8 mouse cellular contexts compared by ENCODE assay signal in genomic region chr9:8544041-8544794, GRCm38 (mm10). TPM values are rescaled to one million over a fixed set of nuclear protein-coding genes. Genes with fewer than 3 reads are reported as not detected.
DNase-seq lines count a peak whose midpoint lies in the region; ATAC-seq and TF ChIP-seq lines count a peak whose summit lies in the region.

Trpc6 (plus strand) TSS chr9:8544142.

- peak; percentile 4 to 18 for DNase-seq in adrenal gland, adult 18-20 months (ENCODE audit: low spot score in 2 of 2)
- peak; percentile 2 to 10 for DNase-seq in cerebellum, postnatal 36 days
- DNase-seq in gastrocnemius, postnatal 25 days: peak; percentile 8
- peak; percentile 8 for DNase-seq in kidney, adult 9 months
- no peak for DNase-seq in limb, embryonic 14.5 days (ENCODE audit: low spot score)
- DNase-seq in midbrain, embryonic 14.5 days: peak; percentile 71

- H3K4me2 ChIP-seq in limb, embryonic 14.5 days (replicated peaks; ENCODE audit: low read depth, low read length, severe bottlenecking): peak within 1 kb of the TSS; percentile 57
- H3K4me2 ChIP-seq in midbrain, embryonic 14.5 days (ENCODE audit: low read length): peak within 1 kb of the TSS; percentile 98
- H3K4me2 ChIP-seq in stomach, embryonic 16.5 days (ENCODE audit: low read depth, low read length): peak within 1 kb of the TSS; percentile 88

- TF ChIP-seq POLR2A in limb, embryonic 14.5 days (IDR thresholded peaks at IDR 0.05; ENCODE audit: borderline replicate concordance, extremely low read depth, insufficient read depth, insufficient read length): no peak

- H3K9ac ChIP-seq in limb, embryonic 14.5 days (ENCODE audit: low read depth, low read length, severe bottlenecking): peak within 1 kb of the TSS; percentile 40
- H3K9ac ChIP-seq in midbrain, embryonic 14.5 days (replicated peaks; ENCODE audit: low read length): peak within 1 kb of the TSS; percentile 59
- H3K9ac ChIP-seq in stomach, embryonic 16.5 days (ENCODE audit: low read length): peak within 1 kb of the TSS; percentile 74

- WGBS in limb, embryonic 14.5 days: under 1% methylated on average over 44 of the region's 44 CpGs
- 1% methylated on average over 44 of the region's 44 CpGs for WGBS in midbrain, embryonic 14.5 days
- under 1% methylated on average over 44 of the region's 44 CpGs for WGBS in stomach, embryonic 16.5 days

- ATAC-seq in limb, embryonic 14.5 days (ENCODE audit: low FRiP score, low read depth): peak; percentile 57
- peak; percentile 86 for ATAC-seq in midbrain, embryonic 14.5 days (ENCODE audit: low FRiP score, low TSS enrichment)
- ATAC-seq in stomach, embryonic 16.5 days (ENCODE audit: insufficient read depth, low FRiP score): peak; percentile 86
- no peak for ATAC-seq in inflammation-experienced regulatory T-cells, adult 6 months

- 0 out of 2 replicates have a peak, but pooled peaks cover 13% of the 10 kb centered on the region for H3K27me3 ChIP-seq in limb, embryonic 14.5 days (ENCODE audit: control insufficient read depth, insufficient read depth, low read length)
- H3K27me3 ChIP-seq in midbrain, embryonic 14.5 days (ENCODE audit: control insufficient read depth, insufficient read depth, low read length): 0 out of 2 replicates have a peak, but pooled peaks cover 4% of the 10 kb centered on the region
- peaks cover 8% of the 10 kb centered on the region; the same call in 1 of the 2 replicates for H3K27me3 ChIP-seq in stomach, embryonic 16.5 days (ENCODE audit: control insufficient read depth, insufficient read depth, low read length)

- H3K9me3 ChIP-seq in limb, embryonic 14.5 days (ENCODE audit: control insufficient read depth, low read length): no peaks in the 10 kb centered on the region
- H3K9me3 ChIP-seq in midbrain, embryonic 14.5 days (ENCODE audit: control insufficient read depth, low read length): no peaks in the 10 kb centered on the region
- H3K9me3 ChIP-seq in stomach, embryonic 16.5 days (replicated peaks; ENCODE audit: control insufficient read depth, low read length): no peaks in the 10 kb centered on the region

- no peak within 1 kb of the TSS for H3K27ac ChIP-seq in limb, embryonic 14.5 days (replicated peaks; ENCODE audit: low read depth, low read length)
- H3K27ac ChIP-seq in midbrain, embryonic 14.5 days (replicated peaks; ENCODE audit: low read depth, low read length): no peak within 1 kb of the TSS
- no peak within 1 kb of the TSS; the same call in 1 of the 2 replicates for H3K27ac ChIP-seq in stomach, embryonic 16.5 days (ENCODE audit: low read length)

- H3K36me3 ChIP-seq in limb, embryonic 14.5 days (ENCODE audit: control insufficient read depth, insufficient read depth, low read length): no peaks in the 10 kb centered on the region
- H3K36me3 ChIP-seq in midbrain, embryonic 14.5 days (ENCODE audit: control insufficient read depth, insufficient read depth, low read length): no peaks in the 10 kb centered on the region
- H3K36me3 ChIP-seq in stomach, embryonic 16.5 days (ENCODE audit: control insufficient read depth, insufficient read depth, low read length): no peaks in the 10 kb centered on the region

- no peaks in the 10 kb centered on the region for H3K4me1 ChIP-seq in limb, embryonic 14.5 days (ENCODE audit: control insufficient read depth, insufficient read depth, low read length)
- H3K4me1 ChIP-seq in midbrain, embryonic 14.5 days (ENCODE audit: control insufficient read depth, insufficient read depth, low read length): peaks cover 12% of the 10 kb centered on the region; the same call in 1 of the 2 replicates
- no peaks in the 10 kb centered on the region for H3K4me1 ChIP-seq in stomach, embryonic 16.5 days (ENCODE audit: control insufficient read depth, insufficient read depth, low read length)

- H3K4me3 ChIP-seq in limb, embryonic 14.5 days (replicated peaks; ENCODE audit: low read length): peak within 1 kb of the TSS; percentile 36
- H3K4me3 ChIP-seq in midbrain, embryonic 14.5 days (replicated peaks; ENCODE audit: low read depth, low read length): peak within 1 kb of the TSS; percentile 59
- H3K4me3 ChIP-seq in stomach, embryonic 16.5 days (replicated peaks; ENCODE audit: low read length): peak within 1 kb of the TSS; percentile 56

RNA-seq across cellular contexts. Expression of gene Trpc6, which starts in this region (rescaled TPM):
- 1 to 10 TPM in 1 of 2 experiments, under 1 TPM in 1; 0.77 to 1.2 TPM for total RNA-seq in adrenal gland, adult 18-20 months (2021)
- total RNA-seq in gastrocnemius, postnatal 25 days (2021): under 1 TPM; 0.18 to 0.32 TPM
- 0.50 and 0.63 TPM in 2 replicates for polyA plus RNA-seq in limb, embryonic 14.5 days (2012; rRNA removed)
- polyA plus RNA-seq in limb, embryonic 14.5 days (2014; fragmentation: Nextera tagmentation; extraction: Ambion mirVana): 0.58 and 0.83 TPM in 2 replicates
- 0.37 and 0.63 TPM in 2 replicates for polyA plus RNA-seq in midbrain, embryonic 14.5 days (2014; fragmentation: Nextera tagmentation; extraction: Ambion mirVana)
- polyA plus RNA-seq in stomach, embryonic 16.5 days (2015; fragmentation: Nextera tagmentation; extraction: Ambion mirVana): 2.4 and 2.9 TPM in 2 replicates
- polyA plus RNA-seq in inflammation-experienced regulatory T-cells, adult 6 months (2017; shearing (Covaris generic)): not detected

Comparison
In these comparisons a context has a peak if more than half of its experiments do, and no peak if none do; other contexts are left out.
1. Peak in DNase-seq in gastrocnemius, postnatal 25 days; RNA of the gene not detected or under 1 TPM.
2. Peak in ATAC-seq, H3K4me3 ChIP-seq, H3K9ac ChIP-seq and H3K4me2 ChIP-seq in limb, embryonic 14.5 days; RNA of the gene not detected or under 1 TPM.
3. Peak in DNase-seq, ATAC-seq, H3K4me3 ChIP-seq, H3K9ac ChIP-seq and H3K4me2 ChIP-seq in midbrain, embryonic 14.5 days; RNA of the gene not detected or under 1 TPM.